Mouse (Mus musculus) cerebellum, adult 2 months (tissue): ENCODE measurements around the gene Bcl2. TPM values are rescaled to one million over a fixed set of nuclear protein-coding genes. Genes with fewer than 3 reads are reported as not detected.

Experiments used
- DNase-seq, 2 experiments: peaks; one replicate each; pipeline ENCODE4 v3.0.0; 2021
- H3K27ac ChIP-seq: fragments of 200-500 bp; 2 replicates; pipeline ENCODE4 v1.5.1; 2012; ENCODE audit warnings: low read length, control low read depth, inconsistent platforms; ENCODE audit not compliant: insufficient read depth
- H3K27me3 ChIP-seq: fragments of 200-500 bp; 2 replicates; pipeline ENCODE4 v1.6.1; 2012; ENCODE audit warnings: inconsistent platforms, mild to moderate bottlenecking, low read length, moderate library complexity; ENCODE audit not compliant: control insufficient read depth, insufficient read depth
- H3K4me1 ChIP-seq: fragments of 200-500 bp; 2 replicates; pipeline ENCODE4 v1.6.1; 2011; ENCODE audit warnings: low read length; ENCODE audit not compliant: control insufficient read depth, insufficient read depth
- H3K4me3 ChIP-seq: fragments of 200-500 bp; replicated peaks from 2 replicates; pipeline ENCODE3; 2011; ENCODE audit warnings: mild to moderate bottlenecking, low read depth, low read length, control low read depth; ENCODE audit not compliant: insufficient read depth
- CTCF ChIP-seq: fragments of 200-500 bp; IDR thresholded peaks from 2 replicates; pipeline ENCODE4 v1.5.1; 2011; ENCODE audit warnings: low read depth, mild to moderate bottlenecking, control low read depth, low read length, moderate library complexity, borderline replicate concordance; ENCODE audit not compliant: insufficient read depth
- POLR2A ChIP-seq: fragments of 200-500 bp; IDR thresholded peaks from 2 replicates; pipeline ENCODE4 v1.6.1; 2011; ENCODE audit warnings: low read length, control low read depth, borderline replicate concordance; ENCODE audit not compliant: insufficient read depth
- WGBS: fragments of 180-500 bp; shearing (Covaris S2); methylation state at CpG from one replicate; pipeline ENCODE4 v1.1.7; 2018; 5-methylcytosine and 5-hydroxymethylcytosine counted together
- polyA plus RNA-seq: library from polyadenylated mRNA; depleted of rRNA; stranded (reverse); fragments of >200 nt; gene quantifications from 2 replicates; pipeline ENCODE4 v1.2.3, GENCODE M21; 2012

Gene Bcl2
- polyA plus RNA-seq, 1 experiment: 4.6 TPM

GRCm38 (mm10) chr1:106595286-106595885 lies 118.7 kb downstream of the Bcl2 start:
- WGBS: 68% methylated on average over 6 of the region's 6 CpGs
- Histone ChIP-seq H3K27ac (no peak overlapping the region), H3K27me3 (no peaks in the 10 kb centered on the region), H3K4me1 (no peaks in the 10 kb centered on the region), H3K4me3 (no peak overlapping the region)
- DNase-seq: no peak
- TF ChIP-seq CTCF (no peak), POLR2A (no peak)

- TF ChIP-seq POLR2A (no peak), CTCF (no peak)
- DNase-seq: no peak
- no peak overlapping the region for H3K27ac ChIP-seq
- H3K4me1 ChIP-seq: no peaks in the 10 kb centered on the region
- no peaks in the 10 kb centered on the region for H3K27me3 ChIP-seq
- 70% methylated on average over 2 of the region's 2 CpGs for WGBS
- H3K4me3 ChIP-seq: no peak overlapping the region
Measured at GRCm38 (mm10) chr1:106591180-106591774, 122.8 kb downstream of the Bcl2 start.

GRCm38 (mm10) chr1:106589141-106589540 lies 124.9 kb downstream of the Bcl2 start:
- 99% methylated on average over 2 of the region's 2 CpGs for WGBS
- no peak overlapping the region for H3K4me3 ChIP-seq
- no peak overlapping the region for H3K27ac ChIP-seq
- no peaks in the 10 kb centered on the region for H3K27me3 ChIP-seq
- no peaks in the 10 kb centered on the region; the same call in 1 of the 2 replicates for H3K4me1 ChIP-seq
- no peak for DNase-seq
- TF ChIP-seq CTCF (no peak), POLR2A (no peak)

GRCm38 (mm10) chr1:106587866-106588470 lies 126.1 kb downstream of the Bcl2 start:
- 78% methylated on average over 4 of the region's 4 CpGs for WGBS
- Histone ChIP-seq H3K27me3 (no peaks in the 10 kb centered on the region), H3K27ac (no peak overlapping the region), H3K4me1 (no peaks in the 10 kb centered on the region; the same call in 1 of the 2 replicates), H3K4me3 (no peak overlapping the region)
- DNase-seq: no peak
- no peak for TF ChIP-seq CTCF
- TF ChIP-seq POLR2A: no peak

- H3K4me3 ChIP-seq: no peak overlapping the region
- no peaks in the 10 kb centered on the region; the same call in 1 of the 2 replicates for H3K4me1 ChIP-seq
- DNase-seq: no peak
- TF ChIP-seq CTCF (no peak), POLR2A (no peak)
- H3K27ac ChIP-seq: no peak overlapping the region
- no peaks in the 10 kb centered on the region for H3K27me3 ChIP-seq
- WGBS: 90% methylated on average over 6 of the region's 6 CpGs
Measured at GRCm38 (mm10) chr1:106586761-106587160, 127.3 kb downstream of the Bcl2 start.

- Histone ChIP-seq H3K27ac (no peak overlapping the region), H3K4me3 (no peak overlapping the region), H3K4me1 (no peaks in the 10 kb centered on the region; the same call in 1 of the 2 replicates), H3K27me3 (no peaks in the 10 kb centered on the region)
- no peak for DNase-seq
- TF ChIP-seq CTCF: no peak
- no peak for TF ChIP-seq POLR2A
Measured at GRCm38 (mm10) chr1:106585349-106585748, 128.7 kb downstream of the Bcl2 start.

GRCm38 (mm10) chr1:106584824-106585223 lies 129.2 kb downstream of the Bcl2 start:
- DNase-seq: no peak
- no peak overlapping the region for H3K27ac ChIP-seq
- WGBS: 88% methylated on average over 2 of the region's 2 CpGs
- no peak for TF ChIP-seq POLR2A
- no peak for TF ChIP-seq CTCF
- no peak overlapping the region for H3K4me3 ChIP-seq
- no peaks in the 10 kb centered on the region; the same call in 1 of the 2 replicates for H3K4me1 ChIP-seq
- no peaks in the 10 kb centered on the region for H3K27me3 ChIP-seq

GRCm38 (mm10) chr1:106584273-106584672 lies 129.8 kb downstream of the Bcl2 start:
- 79% methylated on average over 4 of the region's 4 CpGs for WGBS
- no peak overlapping the region for H3K4me3 ChIP-seq

More at GRCm38 (mm10) chr1:106584273-106584672, 129.8 kb downstream of the Bcl2 start:
- TF ChIP-seq CTCF (no peak), POLR2A (no peak)
- Histone ChIP-seq H3K4me1 (no peaks in the 10 kb centered on the region; the same call in 1 of the 2 replicates), H3K27me3 (no peaks in the 10 kb centered on the region), H3K27ac (no peak overlapping the region)
- DNase-seq: no peak
